Mouse (Mus musculus) intestine, embryonic 14.5 days (tissue): Measurements from ENCODE around the gene Zfp217. TPM values are rescaled to one million over a fixed set of nuclear protein-coding genes. Genes with fewer than 3 reads are reported as not detected.

Experiments used
- ATAC-seq: fragments of 200-750 bp; cut with Nextera tagmentation; replicated peaks from 2 replicates; pipeline ENCODE4 v1.8.0; 2017; ENCODE audit warnings: low read depth, moderate number of reproducible peaks, moderate TSS enrichment, moderate library complexity; ENCODE audit not compliant: low FRiP score, low TSS enrichment
- DNase-seq: peaks from one replicate; pipeline ENCODE4 v3.0.0-alpha.2; 2018; ENCODE audit warnings: low spot score
- H3K27ac ChIP-seq: fragments of 300-500 bp; sonication (generic); 2 replicates; pipeline ENCODE4 v1.5.1; 2014; ENCODE audit warnings: low read depth, mild to moderate bottlenecking, control low read depth
- H3K27me3 ChIP-seq: fragments of 300-500 bp; sonication (generic); replicated peaks from 2 replicates; pipeline ENCODE4 v1.6.1; 2014; ENCODE audit warnings: low read length, control low read depth; ENCODE audit not compliant: control insufficient read depth, insufficient read depth
- H3K36me3 ChIP-seq: fragments of 300-500 bp; sonication (generic); 2 replicates; pipeline ENCODE4 v1.6.1; 2014; ENCODE audit warnings: low read length, control low read depth; ENCODE audit not compliant: control insufficient read depth, insufficient read depth
- H3K4me1 ChIP-seq: fragments of 300-500 bp; sonication (generic); replicated peaks from 2 replicates; pipeline ENCODE4 v1.6.1; 2014; ENCODE audit warnings: low read length, control low read depth, mixed read lengths; ENCODE audit not compliant: control insufficient read depth, insufficient read depth
- H3K4me2 ChIP-seq: fragments of 300-500 bp; sonication (generic); 2 replicates; pipeline ENCODE4 v1.6.1; 2014; ENCODE audit warnings: low read length
- H3K4me3 ChIP-seq: fragments of 300-500 bp; sonication (generic); 2 replicates; pipeline ENCODE4 v1.5.1; 2014; ENCODE audit warnings: low read depth, low read length, control low read depth, mixed read lengths
- H3K9ac ChIP-seq: fragments of 300-500 bp; sonication (generic); 2 replicates; pipeline ENCODE4 v1.6.1; 2014; ENCODE audit warnings: mild to moderate bottlenecking, low read length
- H3K9me3 ChIP-seq: fragments of 300-500 bp; sonication (generic); 2 replicates; pipeline ENCODE4 v1.6.1; 2016; ENCODE audit warnings: low read length, control low read depth; ENCODE audit not compliant: control insufficient read depth
- WGBS: fragments of 180-500 bp; shearing (Covaris S2); extraction: QIAGEN DNeasy Blood & Tissue Kit; methylation state at CpG from one replicate; pipeline ENCODE4 v1.1.7; 2014; 5-methylcytosine and 5-hydroxymethylcytosine counted together
- polyA plus RNA-seq: library from polyadenylated mRNA; unstranded; fragments of >200 nt; fragmentation: Nextera tagmentation; extraction: Ambion mirVana; gene quantifications from 2 replicates; pipeline ENCODE4 v1.2.1, GENCODE M21; 2014

Zfp217 gene
- polyA plus RNA-seq = 3.8 and 4.3 TPM in 2 replicates

- Histone ChIP-seq H3K36me3 (no peaks in the 10 kb centered on the region), H3K4me3 (no peak within 1 kb of the TSS), H3K9me3 (no peaks in the 10 kb centered on the region), H3K9ac (no peak within 1 kb of the TSS), H3K4me2 (peak within 1 kb of the TSS; percentile 31), H3K27me3 (no peaks in the 10 kb centered on the region), H3K4me1 (peaks cover 16% of the 10 kb centered on the region), H3K27ac (peak within 1 kb of the TSS; percentile 8)
- 30% methylated on average over 14 of the region's 14 CpGs for WGBS
- DNase-seq = no peak
- ATAC-seq = peak; percentile 61; the same call in 1 of the 2 replicates
Measured at GRCm38 (mm10) chr2:170147661-170148153, at the start of gene Zfp217. Gene Zfp217, minus strand, starts transcription at chr2:170148103.

- no peak for ATAC-seq
Measured at GRCm38 (mm10) chr2:170195542-170196089, 47.7 kb upstream of the Zfp217 start.

GRCm38 (mm10) chr2:170194845-170195244, 46.9 kb upstream of the Zfp217 start:
- no peaks in the 10 kb centered on the region for H3K27me3 ChIP-seq
- no peak overlapping the region for H3K4me2 ChIP-seq
- no peaks in the 10 kb centered on the region for H3K36me3 ChIP-seq
- 95% methylated on average over 12 of the region's 12 CpGs for WGBS
- no peak overlapping the region for H3K4me3 ChIP-seq
- no peak for DNase-seq
- no peak for ATAC-seq
- H3K4me1 ChIP-seq = peaks cover 14% of the 10 kb centered on the region
- H3K27ac ChIP-seq = no peak overlapping the region
- H3K9ac ChIP-seq = no peak overlapping the region
- H3K9me3 ChIP-seq = no peaks in the 10 kb centered on the region

More at GRCm38 (mm10) chr2:170195542-170196089, 47.7 kb upstream of the Zfp217 start:
- no peaks in the 10 kb centered on the region for H3K9me3 ChIP-seq
- no peak overlapping the region for H3K4me2 ChIP-seq
- 57% methylated on average over 13 of the region's 13 CpGs for WGBS
- no peak overlapping the region for H3K27ac ChIP-seq
- peaks cover 14% of the 10 kb centered on the region for H3K4me1 ChIP-seq
- no peak overlapping the region for H3K4me3 ChIP-seq
- H3K36me3 ChIP-seq = no peaks in the 10 kb centered on the region
- no peak overlapping the region for H3K9ac ChIP-seq
- DNase-seq = no peak
- no peaks in the 10 kb centered on the region for H3K27me3 ChIP-seq

GRCm38 (mm10) chr2:170193850-170194249, 45.9 kb upstream of the Zfp217 start:
- WGBS = 35% methylated on average over 6 of the region's 6 CpGs
- ATAC-seq = no peak
- no peak overlapping the region for H3K4me3 ChIP-seq
- no peak overlapping the region for H3K9ac ChIP-seq
- no peak overlapping the region for H3K27ac ChIP-seq
- peaks cover 14% of the 10 kb centered on the region for H3K4me1 ChIP-seq
- no peaks in the 10 kb centered on the region for H3K9me3 ChIP-seq
- no peaks in the 10 kb centered on the region for H3K27me3 ChIP-seq
- no peaks in the 10 kb centered on the region for H3K36me3 ChIP-seq
- DNase-seq = no peak
- H3K4me2 ChIP-seq = peak overlapping the region; percentile 38

- Histone ChIP-seq H3K4me3 (no peak overlapping the region; the same call in 1 of the 2 replicates), H3K27ac (peak overlapping the region; percentile 54; the same call in 1 of the 2 replicates), H3K4me1 (peaks cover 14% of the 10 kb centered on the region), H3K36me3 (no peaks in the 10 kb centered on the region), H3K4me2 (peak overlapping the region; percentile 38), H3K9me3 (no peaks in the 10 kb centered on the region), H3K9ac (0 out of 2 replicates have a peak overlapping the region, but pooled peaks have one; percentile 11), H3K27me3 (no peaks in the 10 kb centered on the region)
- DNase-seq (no peak), ATAC-seq (no peak)
- 8% methylated on average over 10 of the region's 10 CpGs for WGBS
Measured at GRCm38 (mm10) chr2:170193211-170193610, 45.3 kb upstream of the Zfp217 start.

- no peaks in the 10 kb centered on the region for H3K36me3 ChIP-seq
- DNase-seq (no peak), ATAC-seq (peak; percentile 56; the same call in 1 of the 2 replicates)
- peaks cover 14% of the 10 kb centered on the region for H3K4me1 ChIP-seq
- no peak overlapping the region for H3K4me3 ChIP-seq
- H3K4me2 ChIP-seq = peak overlapping the region; percentile 38
- no peaks in the 10 kb centered on the region for H3K9me3 ChIP-seq
- no peaks in the 10 kb centered on the region for H3K27me3 ChIP-seq
- peak overlapping the region; percentile 54 for H3K27ac ChIP-seq
- 38% methylated on average over 7 of the region's 7 CpGs for WGBS
- no peak overlapping the region for H3K9ac ChIP-seq
Measured at GRCm38 (mm10) chr2:170192731-170193149, 44.8 kb upstream of the Zfp217 start.

GRCm38 (mm10) chr2:170188721-170189120, 40.8 kb upstream of the Zfp217 start:
- Histone ChIP-seq H3K4me1 (peaks cover 11% of the 10 kb centered on the region), H3K36me3 (no peaks in the 10 kb centered on the region), H3K9me3 (no peaks in the 10 kb centered on the region), H3K9ac (no peak overlapping the region), H3K4me2 (no peak overlapping the region), H3K27me3 (no peaks in the 10 kb centered on the region), H3K4me3 (no peak overlapping the region), H3K27ac (no peak overlapping the region)
- ATAC-seq = no peak
- DNase-seq = no peak
- WGBS = 88% methylated on average over 7 of the region's 7 CpGs

GRCm38 (mm10) chr2:170185137-170185837, 37.4 kb upstream of the Zfp217 start:
- H3K27ac ChIP-seq = peak overlapping the region; percentile 77
- no peaks in the 10 kb centered on the region for H3K36me3 ChIP-seq
- H3K27me3 ChIP-seq = no peaks in the 10 kb centered on the region
- peak overlapping the region; percentile 61 for H3K9ac ChIP-seq
- ATAC-seq = no peak
- WGBS = 64% methylated on average over 4 of the region's 4 CpGs
- peak overlapping the region; percentile 64 for H3K4me2 ChIP-seq
- no peak for DNase-seq
- H3K4me1 ChIP-seq = no peaks in the 10 kb centered on the region; the same call in 1 of the 2 replicates
- peak overlapping the region; percentile 44 for H3K4me3 ChIP-seq
- no peaks in the 10 kb centered on the region for H3K9me3 ChIP-seq
